ENCODE assay signal across 17 mouse cellular contexts in genomic region chr19:6302114-6302513, GRCm38 (mm10). TPM values are rescaled to one million over a fixed set of nuclear protein-coding genes. Genes with fewer than 3 reads are reported as not detected.
DNase-seq lines count a peak whose midpoint lies in the region; ATAC-seq lines count a peak whose summit lies in the region.
"Had no signal": no experiment of that assay in that cellular context is flagged by ENCODE, and none has a peak within 500 bp of the region (broad histone marks: within the 10 kb centered on the region; RNA-seq: fewer than 3 reads in every experiment).

No protein-coding gene starts in this region.

- DNase-seq in heart, postnatal 14 days: no peak
- DNase-seq in midbrain, embryonic 11.5 days (ENCODE audit: low spot score, missing footprints): no peak
- DNase-seq in forebrain, embryonic 14.5 days (ENCODE audit: low spot score): no peak
- no peak for DNase-seq in T-cell, adult 2 months (ENCODE audit: low spot score)
- DNase-seq in thymus, postnatal 4 days: no peak
- DNase-seq: adrenal gland, postnatal 10 days; kidney, postnatal 14 days; lung, embryonic 14.5 days; right cerebral cortex, postnatal 4 days had no signal

- H3K4me1 ChIP-seq in heart, embryonic 15.5 days (replicated peaks): peaks cover 37% of the 10 kb centered on the region
- peaks cover 4% of the 10 kb centered on the region; the same call in 1 of the 2 replicates for H3K4me1 ChIP-seq in midbrain, embryonic 15.5 days
- H3K4me1 ChIP-seq in midbrain, embryonic 11.5 days (ENCODE audit: control insufficient read depth, insufficient read depth, low read length): peaks cover 6% of the 10 kb centered on the region
- peaks cover 44% of the 10 kb centered on the region for H3K4me1 ChIP-seq in limb, embryonic 15.5 days
- peaks cover 4% of the 10 kb centered on the region for H3K4me1 ChIP-seq in forebrain, embryonic 14.5 days (ENCODE audit: control insufficient read depth, insufficient read depth, low read length)

- no peak overlapping the region for H3K9ac ChIP-seq in heart, embryonic 15.5 days
- H3K9ac ChIP-seq in midbrain, embryonic 15.5 days: 0 out of 2 replicates have a peak overlapping the region, but pooled peaks have one; percentile 0
- no peak overlapping the region for H3K9ac ChIP-seq in midbrain, embryonic 11.5 days (ENCODE audit: low read length)
- H3K9ac ChIP-seq in limb, embryonic 15.5 days: no peak overlapping the region
- no peak overlapping the region for H3K9ac ChIP-seq in forebrain, embryonic 14.5 days (ENCODE audit: low read length)
- H3K9ac ChIP-seq: lung, embryonic 14.5 days; stomach, embryonic 15.5 days had no signal

- intact Hi-C loops in heart, postnatal 14 days (cut with DNase I): no loop called here

- no peaks in the 10 kb centered on the region for H3K27me3 ChIP-seq in heart, embryonic 15.5 days
- H3K27me3 ChIP-seq in midbrain, embryonic 15.5 days (replicated peaks): no peaks in the 10 kb centered on the region
- no peaks in the 10 kb centered on the region for H3K27me3 ChIP-seq in midbrain, embryonic 11.5 days (ENCODE audit: control insufficient read depth, insufficient read depth, low read length)
- no peaks in the 10 kb centered on the region for H3K27me3 ChIP-seq in limb, embryonic 15.5 days
- no peaks in the 10 kb centered on the region for H3K27me3 ChIP-seq in forebrain, embryonic 14.5 days (replicated peaks; ENCODE audit: control insufficient read depth, insufficient read depth, low read length)
- H3K27me3 ChIP-seq: heart, embryonic 13.5 days; Patski; stomach, embryonic 15.5 days had no signal

- H3K4me3 ChIP-seq in heart, embryonic 15.5 days: no peak overlapping the region
- H3K4me3 ChIP-seq in midbrain, embryonic 15.5 days: no peak overlapping the region
- no peak overlapping the region for H3K4me3 ChIP-seq in midbrain, embryonic 11.5 days (ENCODE audit: low read depth, low read length)
- no peak overlapping the region for H3K4me3 ChIP-seq in limb, embryonic 15.5 days
- no peak overlapping the region for H3K4me3 ChIP-seq in forebrain, embryonic 14.5 days (ENCODE audit: low read depth, low read length)
- H3K4me3 ChIP-seq: erythroblast, embryonic 14.5 days; heart, embryonic 13.5 days; stomach, embryonic 15.5 days had no signal

- WGBS in heart, embryonic 15.5 days: 88% methylated on average over 5 of the region's 5 CpGs
- 94% methylated on average over 5 of the region's 5 CpGs for WGBS in midbrain, embryonic 15.5 days
- 94% methylated on average over 5 of the region's 5 CpGs for WGBS in midbrain, embryonic 11.5 days
- WGBS in limb, embryonic 15.5 days: 81% methylated on average over 5 of the region's 5 CpGs
- 91% methylated on average over 5 of the region's 5 CpGs for WGBS in forebrain, embryonic 14.5 days

- H3K4me2 ChIP-seq in heart, embryonic 15.5 days: no peak overlapping the region
- H3K4me2 ChIP-seq in midbrain, embryonic 15.5 days: no peak overlapping the region
- no peak overlapping the region for H3K4me2 ChIP-seq in midbrain, embryonic 11.5 days
- H3K4me2 ChIP-seq in limb, embryonic 15.5 days: no peak overlapping the region
- H3K4me2 ChIP-seq in forebrain, embryonic 14.5 days (ENCODE audit: low read length): no peak overlapping the region
- H3K4me2 ChIP-seq: heart, embryonic 13.5 days; lung, embryonic 14.5 days; stomach, embryonic 15.5 days had no signal

- H3K36me3 ChIP-seq in heart, embryonic 15.5 days: peaks cover 19% of the 10 kb centered on the region
- H3K36me3 ChIP-seq in midbrain, embryonic 15.5 days (replicated peaks): peaks cover 15% of the 10 kb centered on the region; the same call in 1 of the 2 replicates
- peaks cover 15% of the 10 kb centered on the region for H3K36me3 ChIP-seq in midbrain, embryonic 11.5 days (ENCODE audit: control insufficient read depth, insufficient read depth, low read length)
- H3K36me3 ChIP-seq in limb, embryonic 15.5 days: peaks cover 29% of the 10 kb centered on the region
- H3K36me3 ChIP-seq in forebrain, embryonic 14.5 days (ENCODE audit: control insufficient read depth, insufficient read depth, low read length): peaks cover 29% of the 10 kb centered on the region

- no peak for ATAC-seq in heart, embryonic 15.5 days (replicated peaks; ENCODE audit: insufficient number of reproducible peaks, insufficient read depth, low FRiP score, low read depth)
- no peak for ATAC-seq in midbrain, embryonic 15.5 days (replicated peaks)
- ATAC-seq in midbrain, embryonic 11.5 days (ENCODE audit: low FRiP score): no peak
- no peak for ATAC-seq in limb, embryonic 15.5 days (ENCODE audit: insufficient number of reproducible peaks, low FRiP score, low TSS enrichment, low read depth)
- ATAC-seq in forebrain, embryonic 14.5 days: no peak
- ATAC-seq: intestine, embryonic 16.5 days; Patski had no signal

- H3K9me3 ChIP-seq in heart, embryonic 15.5 days (replicated peaks): no peaks in the 10 kb centered on the region
- no peaks in the 10 kb centered on the region for H3K9me3 ChIP-seq in midbrain, embryonic 15.5 days
- no peaks in the 10 kb centered on the region for H3K9me3 ChIP-seq in midbrain, embryonic 11.5 days (ENCODE audit: control insufficient read depth, low read length)
- no peaks in the 10 kb centered on the region for H3K9me3 ChIP-seq in limb, embryonic 15.5 days
- H3K9me3 ChIP-seq in forebrain, embryonic 14.5 days (replicated peaks; ENCODE audit: control insufficient read depth, low read length): no peaks in the 10 kb centered on the region
- H3K9me3 ChIP-seq: heart, embryonic 13.5 days; stomach, embryonic 15.5 days had no signal

- peak overlapping the region; percentile 33; the same call in 1 of the 2 replicates for H3K27ac ChIP-seq in heart, embryonic 15.5 days
- H3K27ac ChIP-seq in midbrain, embryonic 15.5 days: no peak overlapping the region
- H3K27ac ChIP-seq in midbrain, embryonic 11.5 days (ENCODE audit: low read depth, low read length): no peak overlapping the region
- peak overlapping the region; percentile 72 for H3K27ac ChIP-seq in limb, embryonic 15.5 days
- no peak overlapping the region for H3K27ac ChIP-seq in forebrain, embryonic 14.5 days (ENCODE audit: low read depth, low read length)
- H3K27ac ChIP-seq: heart, embryonic 13.5 days; stomach, embryonic 15.5 days had no signal

RNA-seq across cellular contexts. Expression of gene Cdc42bpg, which starts 4.1 kb away (rescaled TPM):
- polyA plus RNA-seq in heart, embryonic 15.5 days (2015; fragmentation: Nextera tagmentation; extraction: Ambion mirVana): 0.30 and 0.60 TPM in 2 replicates
- total RNA-seq in heart, postnatal 14 days (2021): 1 to 10 TPM; 8.9 to 9.8 TPM
- polyA plus RNA-seq in midbrain, embryonic 15.5 days (2015; fragmentation: Nextera tagmentation; extraction: Ambion mirVana): 0.40 and 0.47 TPM in 2 replicates
- polyA plus RNA-seq in midbrain, embryonic 11.5 days (2014; fragmentation: Nextera tagmentation; extraction: Ambion mirVana): 0.23 and 0.42 TPM in 2 replicates
- polyA plus RNA-seq in limb, embryonic 15.5 days (2015; fragmentation: Nextera tagmentation; extraction: Ambion mirVana): 1.4 and 2.0 TPM in 2 replicates
- polyA plus RNA-seq in forebrain, embryonic 14.5 days (2014; fragmentation: Nextera tagmentation; extraction: Ambion mirVana): 0.61 and 0.72 TPM in 2 replicates

RNA-seq across cellular contexts. Expression of gene Ehd1, which starts 25.6 kb away (rescaled TPM):
- 54.1 and 66.8 TPM in 2 replicates for polyA plus RNA-seq in heart, embryonic 15.5 days (2015; fragmentation: Nextera tagmentation; extraction: Ambion mirVana)
- total RNA-seq in heart, postnatal 14 days (2021): 100 to 1,000 TPM; 163 to 172 TPM
- polyA plus RNA-seq in midbrain, embryonic 15.5 days (2015; fragmentation: Nextera tagmentation; extraction: Ambion mirVana): 107 and 111 TPM in 2 replicates
- polyA plus RNA-seq in midbrain, embryonic 11.5 days (2014; fragmentation: Nextera tagmentation; extraction: Ambion mirVana): 64.1 and 68.2 TPM in 2 replicates
- 93.6 and 103 TPM in 2 replicates for polyA plus RNA-seq in limb, embryonic 15.5 days (2015; fragmentation: Nextera tagmentation; extraction: Ambion mirVana)
- polyA plus RNA-seq in forebrain, embryonic 14.5 days (2014; fragmentation: Nextera tagmentation; extraction: Ambion mirVana): 71.3 and 79.8 TPM in 2 replicates

RNA-seq across cellular contexts. Expression of gene Men1, which starts 32.7 kb away (rescaled TPM):
- polyA plus RNA-seq in heart, embryonic 15.5 days (2015; fragmentation: Nextera tagmentation; extraction: Ambion mirVana): 36.1 and 50.6 TPM in 2 replicates
- 10 to 100 TPM; 18.2 to 18.5 TPM for total RNA-seq in heart, postnatal 14 days (2021)
- 79.8 and 85.6 TPM in 2 replicates for polyA plus RNA-seq in midbrain, embryonic 15.5 days (2015; fragmentation: Nextera tagmentation; extraction: Ambion mirVana)
- 51.2 and 54.7 TPM in 2 replicates for polyA plus RNA-seq in midbrain, embryonic 11.5 days (2014; fragmentation: Nextera tagmentation; extraction: Ambion mirVana)
- polyA plus RNA-seq in limb, embryonic 15.5 days (2015; fragmentation: Nextera tagmentation; extraction: Ambion mirVana): 81.5 and 81.7 TPM in 2 replicates
- 47.7 and 61.6 TPM in 2 replicates for polyA plus RNA-seq in forebrain, embryonic 14.5 days (2014; fragmentation: Nextera tagmentation; extraction: Ambion mirVana)

RNA-seq across cellular contexts. Expression of gene Map4k2, which starts 38.8 kb away (rescaled TPM):
- polyA plus RNA-seq in heart, embryonic 15.5 days (2015; fragmentation: Nextera tagmentation; extraction: Ambion mirVana): 12.6 and 17.9 TPM in 2 replicates
- total RNA-seq in heart, postnatal 14 days (2021): 10 to 100 TPM; 56.3 TPM
- polyA plus RNA-seq in midbrain, embryonic 15.5 days (2015; fragmentation: Nextera tagmentation; extraction: Ambion mirVana): 20.0 and 21.7 TPM in 2 replicates
- polyA plus RNA-seq in midbrain, embryonic 11.5 days (2014; fragmentation: Nextera tagmentation; extraction: Ambion mirVana): 6.2 and 8.6 TPM in 2 replicates
- polyA plus RNA-seq in limb, embryonic 15.5 days (2015; fragmentation: Nextera tagmentation; extraction: Ambion mirVana): 14.6 and 16.2 TPM in 2 replicates
- 6.2 and 11.2 TPM in 2 replicates for polyA plus RNA-seq in forebrain, embryonic 14.5 days (2014; fragmentation: Nextera tagmentation; extraction: Ambion mirVana)

Comparison
In these comparisons a context has a peak if more than half of its experiments do, and no peak if none do; other contexts are left out.
1. H3K27ac ChIP-seq: peak in heart, embryonic 15.5 days (single experiment) and limb, embryonic 15.5 days (single experiment); none in midbrain, embryonic 15.5 days (single experiment), midbrain, embryonic 11.5 days (single experiment) and forebrain, embryonic 14.5 days (single experiment).